In genomic region chr5:31596481-31597429, GRCm38 (mm10) we compare ENCODE assay signal across 8 mouse cellular contexts. TPM values are rescaled to one million over a fixed set of nuclear protein-coding genes. Genes with fewer than 3 reads are reported as not detected.
DNase-seq lines count a peak whose midpoint lies in the region; ATAC-seq and TF ChIP-seq lines count a peak whose summit lies in the region.

TSS of gene Mrpl33 (plus strand) at chr5:31596935.

- no peaks in the 10 kb centered on the region for H3K36me3 ChIP-seq in limb, embryonic 10.5 days
- no peaks in the 10 kb centered on the region for H3K36me3 ChIP-seq in midbrain, embryonic 11.5 days (ENCODE audit: control insufficient read depth, insufficient read depth, low read length)

- WGBS in limb, embryonic 10.5 days: 9% methylated on average over 26 of the region's 26 CpGs
- 8% methylated on average over 26 of the region's 26 CpGs for WGBS in midbrain, embryonic 11.5 days

- intact Hi-C loops in gastrocnemius, postnatal 36 days (cut with DNase I): no loop called here

- peak; percentile 97 for ATAC-seq in inflammation-experienced regulatory T-cells, adult 6 months
- no peak for ATAC-seq in midbrain, embryonic 11.5 days (ENCODE audit: low FRiP score)

- TF ChIP-seq POLR2A in cortical plate, adult 2 months (IDR thresholded peaks at IDR 0.05; ENCODE audit: extremely low read depth, insufficient read depth, low read length): no peak

- peak within 1 kb of the TSS; percentile 51 for H3K4me2 ChIP-seq in midbrain, embryonic 11.5 days

- H3K9me3 ChIP-seq in limb, embryonic 10.5 days (replicated peaks): no peaks in the 10 kb centered on the region
- no peaks in the 10 kb centered on the region for H3K9me3 ChIP-seq in midbrain, embryonic 11.5 days (ENCODE audit: control insufficient read depth, low read length)

- H3K9ac ChIP-seq in midbrain, embryonic 11.5 days (ENCODE audit: low read length): peak within 1 kb of the TSS; percentile 43

- TF ChIP-seq CTCF in cortical plate, adult 2 months (IDR thresholded peaks at IDR 0.05; ENCODE audit: extremely low read depth, insufficient read depth, low read length): no peak; the same call in 1 of the 2 replicates

- no peak within 1 kb of the TSS for H3K4me3 ChIP-seq in cortical plate, adult 2 months (ENCODE audit: insufficient read depth, low read length)
- peak within 1 kb of the TSS; percentile 49 for H3K4me3 ChIP-seq in limb, embryonic 10.5 days
- peak within 1 kb of the TSS; percentile 24 for H3K4me3 ChIP-seq in midbrain, embryonic 11.5 days (ENCODE audit: low read depth, low read length)

- H3K4me1 ChIP-seq in cortical plate, adult 2 months (ENCODE audit: control insufficient read depth, insufficient read depth, low read length): no peaks in the 10 kb centered on the region; the same call in 1 of the 2 replicates
- H3K4me1 ChIP-seq in limb, embryonic 10.5 days: peaks cover 16% of the 10 kb centered on the region
- peaks cover 4% of the 10 kb centered on the region; the same call in 1 of the 2 replicates for H3K4me1 ChIP-seq in midbrain, embryonic 11.5 days (ENCODE audit: control insufficient read depth, insufficient read depth, low read length)

- H3K27me3 ChIP-seq in limb, embryonic 10.5 days (ENCODE audit: low read depth, poor library complexity, severe bottlenecking): peaks cover 12% of the 10 kb centered on the region
- no peaks in the 10 kb centered on the region; the same call in 1 of the 2 replicates for H3K27me3 ChIP-seq in midbrain, embryonic 11.5 days (ENCODE audit: control insufficient read depth, insufficient read depth, low read length)

- DNase-seq in layer of hippocampus, adult 11-12 months (ENCODE audit: low spot score): peak; percentile 29
- no peak for DNase-seq in layer of hippocampus, adult 9-10 months (ENCODE audit: low spot score)
- peak; percentile 26 to 32 for DNase-seq in gastrocnemius, postnatal 36 days
- peak; percentile 58 for DNase-seq in limb, embryonic 10.5 days (ENCODE audit: low spot score)
- DNase-seq in midbrain, embryonic 11.5 days (ENCODE audit: low spot score, missing footprints): peak; percentile 94
- DNase-seq in spleen, adult 18-20 months: peak; percentile 40 to 52

- no peak within 1 kb of the TSS for H3K27ac ChIP-seq in cortical plate, adult 2 months (ENCODE audit: insufficient read depth, low read length)
- H3K27ac ChIP-seq in limb, embryonic 10.5 days: peak within 1 kb of the TSS; percentile 64
- H3K27ac ChIP-seq in midbrain, embryonic 11.5 days (ENCODE audit: low read depth, low read length): no peak within 1 kb of the TSS

RNA-seq across cellular contexts. Expression of gene Mrpl33, which starts in this region (rescaled TPM):
- 108 and 111 TPM in 2 replicates for polyA plus RNA-seq in cortical plate, adult 2 months (2012; rRNA removed)
- total RNA-seq in gastrocnemius, postnatal 36 days (2021): 100 to 1,000 TPM; 233 to 261 TPM
- polyA plus RNA-seq in inflammation-experienced regulatory T-cells, adult 6 months (2017; shearing (Covaris generic)): 100 to 1,000 TPM; 243 to 476 (median 332) TPM
- polyA plus RNA-seq in limb, embryonic 10.5 days (2016; fragmentation: Nextera tagmentation; extraction: Ambion mirVana): 254 and 274 TPM in 2 replicates
- 221 and 233 TPM in 2 replicates for polyA plus RNA-seq in midbrain, embryonic 11.5 days (2014; fragmentation: Nextera tagmentation; extraction: Ambion mirVana)
